Mouse (Mus musculus) cerebellum, adult 8-10 months (tissue): ENCODE results near the gene Hdac4.
A peak's percentile ranks its signal among the peaks of the same experiment; 100 is the strongest.

Source experiments
- DNase-seq: peaks from one replicate; pipeline ENCODE4 v3.0.0; 2022

The Hdac4 gene

GRCm38 (mm10) chr1:92058731-92059425 lies 136.6 kb downstream of the Hdac4 start:
- DNase-seq = no peak

GRCm38 (mm10) chr1:92057068-92057467 lies 138.4 kb downstream of the Hdac4 start:
- no peak for DNase-seq

- DNase-seq = no peak
Measured at GRCm38 (mm10) chr1:92055149-92055548, 140.3 kb downstream of the Hdac4 start.

- no peak for DNase-seq
Measured at GRCm38 (mm10) chr1:92052190-92052589, 143.3 kb downstream of the Hdac4 start.

- no peak for DNase-seq
Measured at GRCm38 (mm10) chr1:92051489-92052062, 143.9 kb downstream of the Hdac4 start.

- no peak for DNase-seq
Measured at GRCm38 (mm10) chr1:92050992-92051391, 144.5 kb downstream of the Hdac4 start.

GRCm38 (mm10) chr1:92050566-92050965 lies 144.9 kb downstream of the Hdac4 start:
- DNase-seq = no peak

- no peak for DNase-seq
Measured at GRCm38 (mm10) chr1:92048415-92049354, 146.8 kb downstream of the Hdac4 start.

GRCm38 (mm10) chr1:92045671-92046070 lies 149.8 kb downstream of the Hdac4 start:
- no peak for DNase-seq

GRCm38 (mm10) chr1:92044868-92045267 lies 150.6 kb downstream of the Hdac4 start:
- peak; percentile 23 for DNase-seq

GRCm38 (mm10) chr1:92043989-92044388 lies 151.5 kb downstream of the Hdac4 start:
- no peak for DNase-seq

- no peak for DNase-seq
Measured at GRCm38 (mm10) chr1:92042126-92042525, 153.4 kb downstream of the Hdac4 start.

GRCm38 (mm10) chr1:92041290-92041689 lies 154.2 kb downstream of the Hdac4 start:
- DNase-seq = no peak

- DNase-seq = no peak
Measured at GRCm38 (mm10) chr1:92038714-92039113, 156.8 kb downstream of the Hdac4 start.

GRCm38 (mm10) chr1:92037039-92037438 lies 158.5 kb downstream of the Hdac4 start:
- DNase-seq = no peak

GRCm38 (mm10) chr1:92035770-92036169 lies 159.7 kb downstream of the Hdac4 start:
- no peak for DNase-seq

GRCm38 (mm10) chr1:92034247-92034646 lies 161.3 kb downstream of the Hdac4 start:
- no peak for DNase-seq

GRCm38 (mm10) chr1:92033463-92033862 lies 162.0 kb downstream of the Hdac4 start:
- DNase-seq = no peak

- DNase-seq = no peak
Measured at GRCm38 (mm10) chr1:92030541-92030940, 165.0 kb downstream of the Hdac4 start.

- DNase-seq = no peak
Measured at GRCm38 (mm10) chr1:92028158-92028557, 167.3 kb downstream of the Hdac4 start.

- DNase-seq = no peak
Measured at GRCm38 (mm10) chr1:92026351-92026750, 169.1 kb downstream of the Hdac4 start.

- no peak for DNase-seq
Measured at GRCm38 (mm10) chr1:92023906-92024305, 171.6 kb downstream of the Hdac4 start.

GRCm38 (mm10) chr1:92022009-92022408 lies 173.5 kb downstream of the Hdac4 start:
- DNase-seq = peak; percentile 29
